Mouse (Mus musculus): ENCODE measurements around the gene Clca3a2. TPM values are rescaled to one million over a fixed set of nuclear protein-coding genes. Genes with fewer than 3 reads are reported as not detected.
"Not testable (repeated sequence)": the region's sequence is repeated elsewhere in the genome, so short reads cannot be mapped to it uniquely, and the experiment has no call there.

The Clca3a2 gene
- polyA plus RNA-seq (2012): not detected in 2 replicates

- TF ChIP-seq GATA1 (IDR thresholded peaks at IDR 0.05; ENCODE audit: low read length): not testable (repeated sequence)
Measured at GRCm38 (mm10) chr3:144819219-144819618, at the start of gene Clca3a2. Clca3a2 (minus strand) TSS chr3:144819494.

GRCm38 (mm10) chr3:144849584-144849983 is 30.3 kb upstream of the Clca3a2 start:
- no peak for TF ChIP-seq GATA1 (IDR thresholded peaks at IDR 0.05; ENCODE audit: low read length)

GRCm38 (mm10) chr3:144849014-144849556 is 29.8 kb upstream of the Clca3a2 start, which contains the start of gene Clca3b:
Clca3b (minus strand) TSS chr3:144849357.
- TF ChIP-seq GATA1 (IDR thresholded peaks at IDR 0.05; ENCODE audit: low read length): not testable (repeated sequence)

- no peak for TF ChIP-seq GATA1 (IDR thresholded peaks at IDR 0.05; ENCODE audit: low read length)
Measured at GRCm38 (mm10) chr3:144827257-144827656, 8.0 kb upstream of the Clca3a2 start.

GRCm38 (mm10) chr3:144825151-144825550 is 5.9 kb upstream of the Clca3a2 start:
- no peak for TF ChIP-seq GATA1 (IDR thresholded peaks at IDR 0.05; ENCODE audit: low read length)

GRCm38 (mm10) chr3:144823331-144823730 is 4.0 kb upstream of the Clca3a2 start:
- no peak for TF ChIP-seq GATA1 (IDR thresholded peaks at IDR 0.05; ENCODE audit: low read length)

- TF ChIP-seq GATA1 (IDR thresholded peaks at IDR 0.05; ENCODE audit: low read length): peak; percentile 78
Measured at GRCm38 (mm10) chr3:144820632-144821031, 1.3 kb upstream of the Clca3a2 start.

GRCm38 (mm10) chr3:144811821-144812220 is 7.5 kb downstream of the Clca3a2 start:
- TF ChIP-seq GATA1 (IDR thresholded peaks at IDR 0.05; ENCODE audit: low read length): no peak

- peak; percentile 25 for TF ChIP-seq GATA1 (IDR thresholded peaks at IDR 0.05; ENCODE audit: low read length)
Measured at GRCm38 (mm10) chr3:144808153-144808925, 11.0 kb downstream of the Clca3a2 start.

- TF ChIP-seq GATA1 (IDR thresholded peaks at IDR 0.05; ENCODE audit: low read length): no peak
Measured at GRCm38 (mm10) chr3:144801861-144802260, 17.4 kb downstream of the Clca3a2 start.

GRCm38 (mm10) chr3:144785181-144786148 is 33.8 kb downstream of the Clca3a2 start:
- no peak for TF ChIP-seq GATA1 (IDR thresholded peaks at IDR 0.05; ENCODE audit: low read length)

- no peak for TF ChIP-seq GATA1 (IDR thresholded peaks at IDR 0.05; ENCODE audit: low read length)
Measured at GRCm38 (mm10) chr3:144765161-144765560, 54.1 kb downstream of the Clca3a2 start.

GRCm38 (mm10) chr3:144761454-144761853 is 57.8 kb downstream of the Clca3a2 start:
- no peak for TF ChIP-seq GATA1 (IDR thresholded peaks at IDR 0.05; ENCODE audit: low read length)

GRCm38 (mm10) chr3:144760592-144761309 is 58.5 kb downstream of the Clca3a2 start, which contains the start of gene Clca3a1:
Clca3a1 (minus strand) TSS chr3:144760977.
- peak; percentile 78 for TF ChIP-seq GATA1 (IDR thresholded peaks at IDR 0.05; ENCODE audit: low read length)

GRCm38 (mm10) chr3:144759719-144760118 is 59.6 kb downstream of the Clca3a2 start:
- TF ChIP-seq GATA1 (IDR thresholded peaks at IDR 0.05; ENCODE audit: low read length): no peak

Data from G1E-ER4 (cell line).